Mouse (Mus musculus) E14TG2a.4 (cell line): ENCODE measurements around the gene Pin4.

Experiments
- CTCF ChIP-seq: conservative IDR thresholded peaks from 2 replicates; pipeline ENCODE4 v1.5.1; 2014; ENCODE audit warnings: low read length
- NANOG ChIP-seq: IDR thresholded peaks from 2 replicates; pipeline ENCODE4 v1.6.1; 2014; ENCODE audit warnings: borderline replicate concordance, low read length, mixed read lengths
- POU5F1 ChIP-seq: IDR thresholded peaks from 2 replicates; pipeline ENCODE4 v1.6.1; 2014; ENCODE audit warnings: low read length, borderline replicate concordance

- TF ChIP-seq CTCF (no peak), NANOG (no peak), POU5F1 (no peak)
These were observed 3.6 kb upstream of the Pin4 start for GRCm38 (mm10) chrX:102115676-102116075.
